Mouse (Mus musculus) myocyte (in vitro differentiated cells): Measurements from ENCODE around the gene Tbl1x. TPM values are rescaled to one million over a fixed set of nuclear protein-coding genes. Genes with fewer than 3 reads are reported as not detected.

Source experiments
- H3K27me3 ChIP-seq: one replicate; pipeline ENCODE4 v1.6.1; 2011; ENCODE audit not compliant: control insufficient read depth, insufficient read depth, insufficient read length
- H3K36me3 ChIP-seq: one replicate; pipeline ENCODE4 v1.6.1; 2011; ENCODE audit not compliant: control insufficient read depth, insufficient read depth
- H3K4me2 ChIP-seq: one replicate; pipeline ENCODE4 v1.6.1; 2011; ENCODE audit warnings: low read depth, control low read depth
- H3K4me3 ChIP-seq: one replicate; pipeline ENCODE4 v1.5.1; 2011; ENCODE audit warnings: mild to moderate bottlenecking, control low read depth, moderate library complexity
- H3K79me2 ChIP-seq: one replicate; pipeline ENCODE4 v1.6.1; 2011; ENCODE audit not compliant: control insufficient read depth, insufficient read depth
- H3ac ChIP-seq: one replicate; pipeline ENCODE4 v1.6.1; 2011; ENCODE audit not compliant: control insufficient read depth, insufficient read length
- CEBPB ChIP-seq: IDR thresholded peaks from 2 replicates; pipeline ENCODE4 v1.6.1; 2011; ENCODE audit warnings: mild to moderate bottlenecking, moderate library complexity; ENCODE audit not compliant: poor library complexity, insufficient read depth, severe bottlenecking
- E2F4 ChIP-seq: IDR thresholded peaks from one replicate; pipeline ENCODE4 v1.6.1; 2011; ENCODE audit warnings: mild to moderate bottlenecking, control low read depth, moderate library complexity; ENCODE audit not compliant: insufficient read depth
- MAX ChIP-seq: IDR thresholded peaks from one replicate; pipeline ENCODE4 v1.6.1; 2011; ENCODE audit warnings: low read depth, mild to moderate bottlenecking, control low read depth
- MYOD1 ChIP-seq, 3 experiments: IDR thresholded peaks; one replicate each; pipeline ENCODE4 v1.6.1; 2011; ENCODE audit warnings: control low read depth in 2 of 3, low read depth in 2 of 3, mild to moderate bottlenecking in 2 of 3, moderate library complexity in 1 of 3; ENCODE audit not compliant: insufficient read length in 2 of 3, control insufficient read depth in 1 of 3
- MYOG ChIP-seq, 3 experiments: IDR thresholded peaks; one replicate each; pipeline ENCODE4 v1.6.1; 2011; ENCODE audit warnings: control low read depth in 2 of 3, low read depth in 2 of 3, mild to moderate bottlenecking in 2 of 3; ENCODE audit not compliant: insufficient read length in 2 of 3, control insufficient read depth in 1 of 3, insufficient read depth in 1 of 3
- POLR2A ChIP-seq: IDR thresholded peaks from one replicate; pipeline ENCODE4 v1.6.1; 2011; ENCODE audit warnings: low read depth, mild to moderate bottlenecking, control low read depth, moderate library complexity; ENCODE audit not compliant: insufficient read length
- POLR2AphosphoS2 ChIP-seq: IDR thresholded peaks from one replicate; pipeline ENCODE4 v1.6.1; 2011; ENCODE audit warnings: low read depth, control low read depth; ENCODE audit not compliant: insufficient read length
- REST ChIP-seq: IDR thresholded peaks from one replicate; pipeline ENCODE4 v1.6.1; 2011; ENCODE audit warnings: mild to moderate bottlenecking, control low read depth, moderate library complexity; ENCODE audit not compliant: insufficient read depth, insufficient read length
- SRF ChIP-seq: IDR thresholded peaks from one replicate; pipeline ENCODE4 v1.6.1; 2011; ENCODE audit warnings: low read depth; ENCODE audit not compliant: control insufficient read depth, insufficient read length
- TCF12 ChIP-seq: IDR thresholded peaks from one replicate; pipeline ENCODE4 v1.6.1; 2011; ENCODE audit warnings: mild to moderate bottlenecking, control low read depth; ENCODE audit not compliant: poor library complexity, insufficient read depth, severe bottlenecking
- TCF3 ChIP-seq: IDR thresholded peaks from one replicate; pipeline ENCODE4 v1.6.1; 2011; ENCODE audit warnings: low read depth, control low read depth; ENCODE audit not compliant: insufficient read length
- USF1 ChIP-seq: IDR thresholded peaks from one replicate; pipeline ENCODE4 v1.6.1; 2011; ENCODE audit warnings: low read depth, mild to moderate bottlenecking, control low read depth, moderate library complexity
- polyA plus RNA-seq: library from polyadenylated mRNA; unstranded; fragments of >200 nt; fragmentation: generic; extraction: Trizol; gene quantifications from one replicate; pipeline ENCODE4 v1.2.1, GENCODE M21; 2012; ENCODE audit warnings: missing spikeins

The Tbl1x gene
- polyA plus RNA-seq, 1 experiment: 31.6 TPM

DNA sequence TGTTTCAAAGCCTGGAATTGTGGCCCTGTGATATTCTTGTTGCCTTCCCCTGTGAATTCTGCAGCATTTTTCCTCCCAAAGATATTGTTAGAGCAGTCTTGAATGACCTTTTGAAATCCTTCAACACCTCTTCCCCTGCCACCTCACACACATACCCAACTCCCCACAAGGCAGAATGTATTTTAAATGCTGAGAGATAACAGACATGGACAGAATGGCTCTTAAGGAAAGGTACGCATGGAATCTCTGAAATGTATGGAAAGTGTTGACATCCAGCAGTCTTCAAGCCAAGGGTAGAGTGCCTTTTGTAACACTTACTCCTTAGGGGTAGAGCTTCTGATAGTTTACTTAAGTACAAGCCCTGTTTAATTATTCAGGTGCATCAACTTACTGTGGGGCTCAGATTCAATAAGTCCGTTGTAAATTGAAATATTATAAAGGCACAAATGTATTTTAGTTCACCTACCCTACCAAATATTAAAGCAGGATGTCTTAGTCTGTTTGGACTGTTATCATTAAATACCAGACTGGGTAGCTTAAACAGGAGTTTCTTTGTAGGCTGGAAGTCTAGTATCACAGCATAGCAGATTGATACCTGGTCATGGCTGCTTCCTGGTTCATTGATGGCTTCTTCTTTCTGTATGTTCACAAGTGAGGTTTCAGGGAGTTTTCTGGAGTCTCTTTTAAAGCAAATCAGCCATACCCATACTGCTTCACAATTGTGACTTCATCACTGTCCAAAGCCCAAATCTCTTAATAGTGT lies 92.9 kb downstream of the Tbl1x start:
- no peaks in the 10 kb centered on the region for H3K27me3 ChIP-seq
- no peaks in the 10 kb centered on the region for H3K36me3 ChIP-seq
- TF ChIP-seq USF1: no peak
- TF ChIP-seq MYOD1 (IDR thresholded peaks at IDR 0.05; ENCODE audit: control insufficient read depth in 1 of 3, insufficient read length in 2 of 3, low read depth in 2 of 3): no peak
- TF ChIP-seq MYOG (IDR thresholded peaks at IDR 0.05; ENCODE audit: control insufficient read depth in 1 of 3, insufficient read depth in 1 of 3, insufficient read length in 2 of 3, low read depth in 2 of 3): no peak
- no peak for TF ChIP-seq POLR2AphosphoS2
- no peak for TF ChIP-seq REST
- no peak for TF ChIP-seq SRF
- TF ChIP-seq POLR2A: no peak
- no peak for TF ChIP-seq TCF3
- TF ChIP-seq MAX: no peak
- no peak for TF ChIP-seq TCF12
- TF ChIP-seq E2F4: no peak
- TF ChIP-seq CEBPB: no peak
- H3K4me3 ChIP-seq: no peak overlapping the region
- no peak overlapping the region for H3ac ChIP-seq
- no peak overlapping the region for H3K4me2 ChIP-seq
- peaks cover 80% of the 10 kb centered on the region for H3K79me2 ChIP-seq

GRCm38 (mm10) chrX:77607488-77607887 lies 96.7 kb downstream of the Tbl1x start:
- no peak overlapping the region for H3ac ChIP-seq
- H3K4me3 ChIP-seq: no peak overlapping the region
- no peaks in the 10 kb centered on the region for H3K27me3 ChIP-seq
- peaks cover 93% of the 10 kb centered on the region for H3K79me2 ChIP-seq
- no peak for TF ChIP-seq MYOG (IDR thresholded peaks at IDR 0.05; ENCODE audit: control insufficient read depth in 1 of 3, insufficient read depth in 1 of 3, insufficient read length in 2 of 3, low read depth in 2 of 3)
- no peak for TF ChIP-seq TCF3
- TF ChIP-seq SRF: no peak
- no peak for TF ChIP-seq REST
- no peak for TF ChIP-seq POLR2AphosphoS2
- no peak for TF ChIP-seq USF1
- TF ChIP-seq E2F4: no peak
- TF ChIP-seq POLR2A: no peak
- no peak for TF ChIP-seq MAX
- no peak for TF ChIP-seq TCF12
- TF ChIP-seq MYOD1 (IDR thresholded peaks at IDR 0.05; ENCODE audit: control insufficient read depth in 1 of 3, insufficient read length in 2 of 3, low read depth in 2 of 3): no peak
- no peak for TF ChIP-seq CEBPB
- no peak overlapping the region for H3K4me2 ChIP-seq
- H3K36me3 ChIP-seq: no peaks in the 10 kb centered on the region

GRCm38 (mm10) chrX:77608947-77609703 lies 98.3 kb downstream of the Tbl1x start:
- Histone ChIP-seq H3K79me2 (peaks cover 93% of the 10 kb centered on the region), H3K27me3 (no peaks in the 10 kb centered on the region), H3K36me3 (no peaks in the 10 kb centered on the region), H3K4me3 (no peak overlapping the region), H3K4me2 (no peak overlapping the region), H3ac (no peak overlapping the region)
- no peak for TF ChIP-seq E2F4
- no peak for TF ChIP-seq TCF12
- no peak for TF ChIP-seq MAX
- TF ChIP-seq MYOD1 (IDR thresholded peaks at IDR 0.05; ENCODE audit: control insufficient read depth in 1 of 3, insufficient read length in 2 of 3, low read depth in 2 of 3): no peak
- TF ChIP-seq TCF3: no peak
- TF ChIP-seq POLR2AphosphoS2: no peak
- TF ChIP-seq SRF: no peak
- TF ChIP-seq MYOG (IDR thresholded peaks at IDR 0.05; ENCODE audit: control insufficient read depth in 1 of 3, insufficient read depth in 1 of 3, insufficient read length in 2 of 3, low read depth in 2 of 3): no peak
- TF ChIP-seq REST: no peak
- no peak for TF ChIP-seq USF1
- no peak for TF ChIP-seq POLR2A
- TF ChIP-seq CEBPB: no peak

DNA sequence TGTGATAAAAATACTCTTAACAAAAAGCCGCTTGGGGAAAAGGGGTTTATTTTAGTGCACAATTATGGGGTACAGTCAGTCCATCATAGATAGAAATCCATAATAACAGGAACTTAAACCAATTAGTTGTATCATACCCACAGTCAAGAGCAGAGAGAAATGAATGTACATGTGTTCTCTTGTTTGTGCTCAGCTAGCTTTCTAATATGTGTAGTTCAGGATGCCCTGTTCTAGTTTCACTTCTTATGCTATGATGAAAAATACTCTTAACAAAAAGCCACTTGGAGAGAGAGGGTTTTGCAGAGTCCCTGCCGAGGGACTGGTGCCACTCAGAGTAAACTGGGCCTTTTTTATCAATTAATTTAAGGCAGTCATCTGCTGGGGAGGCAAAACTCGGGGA lies 101.1 kb downstream of the Tbl1x start:
- Histone ChIP-seq H3K27me3 (no peaks in the 10 kb centered on the region), H3K4me3 (no peak overlapping the region), H3K79me2 (peaks cover 91% of the 10 kb centered on the region), H3ac (no peak overlapping the region), H3K4me2 (no peak overlapping the region), H3K36me3 (no peaks in the 10 kb centered on the region)
- TF ChIP-seq POLR2AphosphoS2 (no peak), MYOD1 (IDR thresholded peaks at IDR 0.05; ENCODE audit: control insufficient read depth in 1 of 3, insufficient read length in 2 of 3, low read depth in 2 of 3) (no peak), REST (no peak), E2F4 (no peak), USF1 (no peak), MAX (no peak), MYOG (IDR thresholded peaks at IDR 0.05; ENCODE audit: control insufficient read depth in 1 of 3, insufficient read depth in 1 of 3, insufficient read length in 2 of 3, low read depth in 2 of 3) (no peak), CEBPB (no peak), POLR2A (no peak), TCF3 (no peak), TCF12 (no peak), SRF (no peak)
